Mouse (Mus musculus): Measurements from ENCODE around the gene Tsen34. TPM values are rescaled to one million over a fixed set of nuclear protein-coding genes. Genes with fewer than 3 reads are reported as not detected.
"Not testable (repeated sequence)": the region's sequence is repeated elsewhere in the genome, so short reads cannot be mapped to it uniquely, and the experiment has no call there.

Gene Tsen34
- total RNA-seq, 1 experiment = 90.2 TPM

DNA sequence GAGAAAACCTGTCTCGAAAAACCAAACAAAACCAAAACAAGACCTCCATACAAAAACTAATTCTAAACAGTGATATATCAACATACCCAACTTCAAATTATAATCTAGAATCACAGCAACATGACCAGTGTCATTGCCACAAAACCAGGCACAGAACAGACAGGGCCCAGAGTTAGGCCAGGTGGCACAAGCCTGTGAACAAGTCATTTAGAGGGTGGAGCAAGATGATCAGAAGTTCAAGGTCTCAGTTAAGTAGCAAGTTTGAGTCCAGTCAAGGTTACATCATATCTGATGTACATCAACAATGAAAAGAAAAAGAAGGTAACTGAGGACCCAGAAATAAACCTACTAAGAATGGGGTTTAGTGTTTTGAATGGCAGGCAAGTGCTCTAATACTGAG is 16.3 kb downstream of the Tsen34 start:
- Histone ChIP-seq H3K9me3 (ENCODE audit: control insufficient read depth, insufficient read depth, low read depth, low read length) (no peaks in the 10 kb centered on the region), H3K36me3 (ENCODE audit: control insufficient read depth, insufficient read depth, low read length, poor library complexity, severe bottlenecking) (peaks cover 31% of the 10 kb centered on the region), H3K4me3 (ENCODE audit: insufficient read depth in 1 of 2, low read depth in 1 of 2, low read length in 2 of 2, poor library complexity in 1 of 2, severe bottlenecking in 1 of 2) (no peak overlapping the region), H3K9ac (ENCODE audit: insufficient read depth, low read depth, low read length, poor library complexity, severe bottlenecking) (no peak overlapping the region), H3K4me1 (ENCODE audit: control insufficient read depth in 2 of 2, insufficient read depth in 2 of 2, low read length in 2 of 2, poor library complexity in 1 of 2) (no peaks in the 10 kb centered on the region), H3K27ac (ENCODE audit: insufficient read depth, low read depth, low read length, poor library complexity, severe bottlenecking) (no peak overlapping the region)
- TF ChIP-seq MAFK (IDR thresholded peaks at IDR 0.05; ENCODE audit: insufficient read depth, low read depth, low read length) (no peak), CHD2 (IDR thresholded peaks at IDR 0.05; ENCODE audit: low read depth, low read length) (no peak; the same call in 1 of the 2 replicates), HCFC1 (IDR thresholded peaks at IDR 0.05; ENCODE audit: borderline replicate concordance, insufficient read depth, low read length) (no peak), ZNF384 (IDR thresholded peaks at IDR 0.05; ENCODE audit: low read depth, low read length) (no peak), ZC3H11A (IDR thresholded peaks at IDR 0.05; ENCODE audit: borderline replicate concordance, low read depth, low read length) (no peak)
- peak; percentile 40 for DNase-seq (ENCODE audit: low read depth, low spot score)
- in situ Hi-C loops (cut with MboI; ENCODE audit: low sequenced_read_pairs in 2 of 2, unreplicated experiment in 2 of 2) = no loop called here

- no peak overlapping the region for H3K4me3 ChIP-seq (ENCODE audit: insufficient read depth in 1 of 2, low read depth in 1 of 2, low read length in 2 of 2, poor library complexity in 1 of 2, severe bottlenecking in 1 of 2)
- no peaks in the 10 kb centered on the region for H3K4me1 ChIP-seq (ENCODE audit: control insufficient read depth in 2 of 2, insufficient read depth in 2 of 2, low read length in 2 of 2, poor library complexity in 1 of 2)
- H3K9ac ChIP-seq (ENCODE audit: insufficient read depth, low read depth, low read length, poor library complexity, severe bottlenecking) = no peak overlapping the region
- no peaks in the 10 kb centered on the region; the same call in 1 of the 2 replicates for H3K36me3 ChIP-seq (ENCODE audit: control insufficient read depth, insufficient read depth, low read length, poor library complexity, severe bottlenecking)
- in situ Hi-C loops (cut with MboI; ENCODE audit: low sequenced_read_pairs in 2 of 2, unreplicated experiment in 2 of 2) = no loop called here
- no peaks in the 10 kb centered on the region for H3K9me3 ChIP-seq (ENCODE audit: control insufficient read depth, insufficient read depth, low read depth, low read length)
- no peak overlapping the region for H3K27ac ChIP-seq (ENCODE audit: insufficient read depth, low read depth, low read length, poor library complexity, severe bottlenecking)
- no peak for DNase-seq (ENCODE audit: low read depth, low spot score)
- no peak for TF ChIP-seq MAFK (IDR thresholded peaks at IDR 0.05; ENCODE audit: insufficient read depth, low read depth, low read length)
- no peak for TF ChIP-seq ZC3H11A (IDR thresholded peaks at IDR 0.05; ENCODE audit: borderline replicate concordance, low read depth, low read length)
- TF ChIP-seq ZNF384 (IDR thresholded peaks at IDR 0.05; ENCODE audit: low read depth, low read length) = no peak
- no peak for TF ChIP-seq HCFC1 (IDR thresholded peaks at IDR 0.05; ENCODE audit: borderline replicate concordance, insufficient read depth, low read length)
- no peak for TF ChIP-seq CHD2 (IDR thresholded peaks at IDR 0.05; ENCODE audit: low read depth, low read length)
Observed at GRCm38 (mm10) chr7:3712264-3712942, 19.7 kb downstream of the Tsen34 start.

DNA sequence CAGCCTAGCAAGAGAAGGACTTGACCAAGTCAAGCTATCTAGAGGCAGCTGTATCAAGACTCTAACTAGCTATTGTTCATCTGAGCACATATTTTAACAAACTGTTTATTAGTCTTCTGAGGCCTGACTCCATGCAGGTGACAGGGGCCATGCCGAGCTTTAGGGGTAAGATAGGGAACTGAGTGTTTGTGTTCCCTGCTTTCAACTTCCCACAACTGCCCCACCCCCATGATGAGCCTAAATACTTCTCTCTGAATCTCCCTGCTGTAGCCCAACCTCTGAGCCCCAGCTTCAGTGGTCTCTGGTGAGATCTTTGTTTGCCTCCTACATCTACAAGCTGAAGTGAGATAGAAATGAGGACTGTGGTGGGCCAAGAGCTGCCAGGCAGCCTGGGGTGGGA is 22.6 kb downstream of the Tsen34 start:
- no peak for DNase-seq (ENCODE audit: low read depth, low spot score)
- TF ChIP-seq HCFC1 (IDR thresholded peaks at IDR 0.05; ENCODE audit: borderline replicate concordance, insufficient read depth, low read length) (no peak), ZNF384 (IDR thresholded peaks at IDR 0.05; ENCODE audit: low read depth, low read length) (no peak), CHD2 (IDR thresholded peaks at IDR 0.05; ENCODE audit: low read depth, low read length) (no peak), MAFK (IDR thresholded peaks at IDR 0.05; ENCODE audit: insufficient read depth, low read depth, low read length) (no peak), ZC3H11A (IDR thresholded peaks at IDR 0.05; ENCODE audit: borderline replicate concordance, low read depth, low read length) (no peak)
- in situ Hi-C loops (cut with MboI; ENCODE audit: low sequenced_read_pairs in 2 of 2, unreplicated experiment in 2 of 2) = no loop called here
- Histone ChIP-seq H3K4me1 (ENCODE audit: control insufficient read depth in 2 of 2, insufficient read depth in 2 of 2, low read length in 2 of 2, poor library complexity in 1 of 2) (no peaks in the 10 kb centered on the region), H3K27ac (ENCODE audit: insufficient read depth, low read depth, low read length, poor library complexity, severe bottlenecking) (no peak overlapping the region), H3K36me3 (ENCODE audit: control insufficient read depth, insufficient read depth, low read length, poor library complexity, severe bottlenecking) (no peaks in the 10 kb centered on the region), H3K4me3 (ENCODE audit: insufficient read depth in 1 of 2, low read depth in 1 of 2, low read length in 2 of 2, poor library complexity in 1 of 2, severe bottlenecking in 1 of 2) (no peak overlapping the region), H3K9ac (ENCODE audit: insufficient read depth, low read depth, low read length, poor library complexity, severe bottlenecking) (no peak overlapping the region), H3K9me3 (ENCODE audit: control insufficient read depth, insufficient read depth, low read depth, low read length) (no peaks in the 10 kb centered on the region)

DNA sequence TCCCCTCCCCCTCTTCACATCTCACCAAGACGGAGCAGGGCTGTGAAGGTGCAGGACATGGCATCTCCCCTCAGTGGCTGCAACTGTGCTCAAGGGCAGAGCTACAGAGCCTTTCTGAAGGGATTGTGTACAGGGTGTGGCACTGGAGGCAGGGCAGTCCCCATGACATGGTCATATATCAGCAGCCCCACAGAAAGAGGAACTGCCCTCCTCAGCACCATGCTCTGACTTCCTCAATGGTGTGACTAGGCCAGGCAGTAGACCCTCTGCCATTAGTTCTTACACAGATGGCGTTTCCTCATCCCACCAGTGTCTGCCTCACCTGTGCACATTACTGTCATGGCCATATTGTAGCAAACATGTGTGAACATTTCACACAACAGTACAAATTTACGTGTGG is 27.6 kb downstream of the Tsen34 start, which contains the start of gene Pirb:
Gene Pirb (minus strand): TSS at position 124 of the 400 bp plus-strand sequence.
- DNase-seq (ENCODE audit: low read depth, low spot score); H3K4me1 ChIP-seq (ENCODE audit: control insufficient read depth in 2 of 2, insufficient read depth in 2 of 2, low read length in 2 of 2, poor library complexity in 1 of 2); H3K36me3 ChIP-seq (ENCODE audit: control insufficient read depth, insufficient read depth, low read length, poor library complexity, severe bottlenecking); H3K9ac ChIP-seq (ENCODE audit: insufficient read depth, low read depth, low read length, poor library complexity, severe bottlenecking); H3K9me3 ChIP-seq (ENCODE audit: control insufficient read depth, insufficient read depth, low read depth, low read length); H3K4me3 ChIP-seq (ENCODE audit: insufficient read depth in 1 of 2, low read depth in 1 of 2, low read length in 2 of 2, poor library complexity in 1 of 2, severe bottlenecking in 1 of 2); in situ Hi-C loops (cut with MboI; ENCODE audit: low sequenced_read_pairs in 2 of 2, unreplicated experiment in 2 of 2); H3K27ac ChIP-seq (ENCODE audit: insufficient read depth, low read depth, low read length, poor library complexity, severe bottlenecking): not testable (repeated sequence)

DNA sequence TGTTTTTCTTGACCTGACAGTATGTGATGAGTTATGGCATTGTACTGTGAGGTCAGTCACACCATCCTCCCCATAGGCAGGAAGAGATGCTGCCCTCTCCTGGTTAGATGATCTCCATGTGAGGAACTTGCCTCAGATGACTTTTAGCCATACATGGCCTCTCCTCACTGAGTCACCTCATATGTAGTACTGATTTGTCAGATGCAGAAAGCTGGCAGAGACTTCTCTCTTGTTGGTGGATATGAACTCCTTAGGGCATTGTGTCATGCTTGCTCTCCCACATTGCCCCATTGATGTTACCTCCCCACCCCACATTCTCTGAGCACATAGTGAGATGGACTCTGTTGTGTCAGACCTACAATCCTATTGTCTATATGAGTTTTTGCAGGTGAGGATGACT is 32.8 kb downstream of the Tsen34 start:
- H3K4me3 ChIP-seq (ENCODE audit: insufficient read depth in 1 of 2, low read depth in 1 of 2, low read length in 2 of 2, poor library complexity in 1 of 2, severe bottlenecking in 1 of 2); H3K9ac ChIP-seq (ENCODE audit: insufficient read depth, low read depth, low read length, poor library complexity, severe bottlenecking); H3K36me3 ChIP-seq (ENCODE audit: control insufficient read depth, insufficient read depth, low read length, poor library complexity, severe bottlenecking); DNase-seq (ENCODE audit: low read depth, low spot score); H3K27ac ChIP-seq (ENCODE audit: insufficient read depth, low read depth, low read length, poor library complexity, severe bottlenecking); H3K9me3 ChIP-seq (ENCODE audit: control insufficient read depth, insufficient read depth, low read depth, low read length); in situ Hi-C loops (cut with MboI; ENCODE audit: low sequenced_read_pairs in 2 of 2, unreplicated experiment in 2 of 2); H3K4me1 ChIP-seq (ENCODE audit: control insufficient read depth in 2 of 2, insufficient read depth in 2 of 2, low read length in 2 of 2, poor library complexity in 1 of 2): not testable (repeated sequence)

GRCm38 (mm10) chr7:3732675-3733074 is 40.0 kb downstream of the Tsen34 start:
- H3K9ac ChIP-seq (ENCODE audit: insufficient read depth, low read depth, low read length, poor library complexity, severe bottlenecking); H3K36me3 ChIP-seq (ENCODE audit: control insufficient read depth, insufficient read depth, low read length, poor library complexity, severe bottlenecking); H3K4me1 ChIP-seq (ENCODE audit: control insufficient read depth in 2 of 2, insufficient read depth in 2 of 2, low read length in 2 of 2, poor library complexity in 1 of 2); H3K27ac ChIP-seq (ENCODE audit: insufficient read depth, low read depth, low read length, poor library complexity, severe bottlenecking); DNase-seq (ENCODE audit: low read depth, low spot score); H3K9me3 ChIP-seq (ENCODE audit: control insufficient read depth, insufficient read depth, low read depth, low read length); H3K4me3 ChIP-seq (ENCODE audit: insufficient read depth in 1 of 2, low read depth in 1 of 2, low read length in 2 of 2, poor library complexity in 1 of 2, severe bottlenecking in 1 of 2); in situ Hi-C loops (cut with MboI; ENCODE audit: low sequenced_read_pairs in 2 of 2, unreplicated experiment in 2 of 2): not testable (repeated sequence)

Data from ES-E14 (cell line).